Mouse (Mus musculus) heart, adult 2 months (tissue): ENCODE measurements around the gene Acp7.

Experiments used
- CTCF ChIP-seq: fragments of 200-600 bp; IDR thresholded peaks from 2 replicates; pipeline ENCODE4 v1.8.1; 2022; ENCODE audit warnings: antibody characterized with exemption, mild to moderate bottlenecking, moderate library complexity
- POLR2A ChIP-seq: fragments of 200-500 bp; IDR thresholded peaks from 2 replicates; pipeline ENCODE4 v1.6.1; 2011; ENCODE audit warnings: mild to moderate bottlenecking, low read depth, low read length, control low read depth; ENCODE audit not compliant: insufficient read depth

GRCm38 (mm10) chr7:28567539-28567938, 63.6 kb downstream of the Acp7 start:
- TF ChIP-seq CTCF (no peak), POLR2A (no peak)
